Mouse (Mus musculus) embryonic facial prominence, embryonic 15.5 days (tissue): ENCODE measurements around the gene Olfr1446. TPM values are rescaled to one million over a fixed set of nuclear protein-coding genes. Genes with fewer than 3 reads are reported as not detected.

Experiments used
- ATAC-seq: fragments of 200-750 bp; cut with Nextera tagmentation; 2 replicates; pipeline ENCODE4 v1.8.0; 2017; ENCODE audit warnings: low read depth, moderate TSS enrichment; ENCODE audit not compliant: insufficient number of reproducible peaks, low FRiP score, low TSS enrichment
- H3K27ac ChIP-seq: fragments of 300-500 bp; sonication (generic); replicated peaks from 2 replicates; pipeline ENCODE4 v1.5.1; 2015; ENCODE audit warnings: mild to moderate bottlenecking, inconsistent platforms
- H3K27me3 ChIP-seq: fragments of 300-500 bp; sonication (generic); 2 replicates; pipeline ENCODE4 v1.6.1; 2015; ENCODE audit warnings: inconsistent platforms
- H3K36me3 ChIP-seq: fragments of 300-500 bp; sonication (generic); 2 replicates; pipeline ENCODE4 v1.6.1; 2015; ENCODE audit warnings: mild to moderate bottlenecking, inconsistent platforms
- H3K4me1 ChIP-seq: fragments of 300-500 bp; sonication (generic); 2 replicates; pipeline ENCODE4 v1.6.1; 2015; ENCODE audit warnings: inconsistent platforms
- H3K4me2 ChIP-seq: fragments of 300-500 bp; sonication (generic); replicated peaks from 2 replicates; pipeline ENCODE4 v1.6.1; 2015; ENCODE audit warnings: mild to moderate bottlenecking, inconsistent platforms
- H3K4me3 ChIP-seq: fragments of 300-500 bp; sonication (generic); replicated peaks from 2 replicates; pipeline ENCODE4 v1.5.1; 2015; ENCODE audit warnings: mild to moderate bottlenecking, inconsistent platforms
- H3K9ac ChIP-seq: fragments of 300-500 bp; sonication (generic); 2 replicates; pipeline ENCODE4 v1.6.1; 2015; ENCODE audit warnings: inconsistent platforms
- H3K9me3 ChIP-seq: fragments of 300-500 bp; sonication (generic); replicated peaks from 2 replicates; pipeline ENCODE4 v1.6.1; 2016; ENCODE audit warnings: inconsistent platforms
- WGBS: fragments of 180-500 bp; shearing (Covaris S2); methylation state at CpG from one replicate; pipeline ENCODE4 v1.1.7; 2015; 5-methylcytosine and 5-hydroxymethylcytosine counted together
- polyA plus RNA-seq: library from polyadenylated mRNA; unstranded; fragments of >200 nt; fragmentation: Nextera tagmentation; extraction: Ambion mirVana; gene quantifications from 2 replicates; pipeline ENCODE4 v1.2.1, GENCODE M21; 2015

The Olfr1446 gene
- 0.11 and 0.23 TPM in 2 replicates for polyA plus RNA-seq

- ATAC-seq: no peak
- no peak within 1 kb of the TSS for H3K4me2 ChIP-seq
- H3K4me1 ChIP-seq: no peaks in the 10 kb centered on the region
- H3K27me3 ChIP-seq: no peaks in the 10 kb centered on the region
- 85% methylated on average over 1 of the region's 1 CpGs for WGBS
- no peak within 1 kb of the TSS for H3K27ac ChIP-seq
- no peaks in the 10 kb centered on the region for H3K36me3 ChIP-seq
- no peak within 1 kb of the TSS for H3K4me3 ChIP-seq
- no peak within 1 kb of the TSS for H3K9ac ChIP-seq
- no peaks in the 10 kb centered on the region for H3K9me3 ChIP-seq
These were observed at the start of gene Olfr1446 for GRCm38 (mm10) chr19:12893424-12893823. TSS of gene Olfr1446 (minus strand) at chr19:12893524.

GRCm38 (mm10) chr19:12930540-12930939, 37.2 kb upstream of the Olfr1446 start, which contains the start of gene Olfr1449:
TSS of gene Olfr1449 (plus strand) at chr19:12930840.
- no peaks in the 10 kb centered on the region; the same call in 1 of the 2 replicates for H3K9me3 ChIP-seq
- H3K9ac ChIP-seq: no peak within 1 kb of the TSS
- H3K36me3 ChIP-seq: no peaks in the 10 kb centered on the region
- H3K27ac ChIP-seq: no peak within 1 kb of the TSS
- H3K4me2 ChIP-seq: no peak within 1 kb of the TSS
- no peaks in the 10 kb centered on the region for H3K4me1 ChIP-seq
- no peak for ATAC-seq
- no peaks in the 10 kb centered on the region for H3K27me3 ChIP-seq
- no peak within 1 kb of the TSS for H3K4me3 ChIP-seq

GRCm38 (mm10) chr19:12924319-12924718, 31.0 kb upstream of the Olfr1446 start, which contains the start of gene Olfr1448:
TSS of gene Olfr1448 (minus strand) at chr19:12924419.
- WGBS: 72% methylated on average over 1 of the region's 1 CpGs
- no peak within 1 kb of the TSS for H3K9ac ChIP-seq

GRCm38 (mm10) chr19:12903643-12904042, 10.3 kb upstream of the Olfr1446 start, which contains the start of gene Olfr1447:
TSS of gene Olfr1447 (minus strand) at chr19:12903743.
- WGBS: 90% methylated on average over 1 of the region's 1 CpGs
- Histone ChIP-seq H3K4me1 (no peaks in the 10 kb centered on the region), H3K9me3 (0 out of 2 replicates have a peak, but pooled peaks cover under 1% of the 10 kb centered on the region), H3K4me2 (no peak within 1 kb of the TSS), H3K27ac (no peak within 1 kb of the TSS), H3K27me3 (no peaks in the 10 kb centered on the region), H3K4me3 (no peak within 1 kb of the TSS), H3K9ac (no peak within 1 kb of the TSS), H3K36me3 (no peaks in the 10 kb centered on the region)
- no peak for ATAC-seq

More at GRCm38 (mm10) chr19:12924319-12924718, 31.0 kb upstream of the Olfr1446 start, which contains the start of gene Olfr1448:
- ATAC-seq: no peak
- H3K4me2 ChIP-seq: no peak within 1 kb of the TSS
- H3K27ac ChIP-seq: no peak within 1 kb of the TSS
- H3K9me3 ChIP-seq: no peaks in the 10 kb centered on the region
- no peaks in the 10 kb centered on the region for H3K4me1 ChIP-seq
- no peak within 1 kb of the TSS for H3K4me3 ChIP-seq
- no peaks in the 10 kb centered on the region for H3K36me3 ChIP-seq
- H3K27me3 ChIP-seq: no peaks in the 10 kb centered on the region

GRCm38 (mm10) chr19:12883555-12883954, 9.8 kb downstream of the Olfr1446 start, which contains the start of gene Olfr1445:
TSS of gene Olfr1445 (plus strand) at chr19:12883855.
- Histone ChIP-seq H3K9ac (no peak within 1 kb of the TSS), H3K27ac (no peak within 1 kb of the TSS), H3K4me2 (no peak within 1 kb of the TSS), H3K36me3 (no peaks in the 10 kb centered on the region), H3K9me3 (no peaks in the 10 kb centered on the region), H3K4me3 (no peak within 1 kb of the TSS), H3K4me1 (no peaks in the 10 kb centered on the region), H3K27me3 (no peaks in the 10 kb centered on the region)
- ATAC-seq: no peak
- 82% methylated on average over 2 of the region's 2 CpGs for WGBS

- ATAC-seq: no peak
- WGBS: 61% methylated on average over 1 of the region's 1 CpGs
- no peaks in the 10 kb centered on the region for H3K36me3 ChIP-seq
These were observed 36.3 kb downstream of the Olfr1446 start, which contains the start of gene Olfr1444 for GRCm38 (mm10) chr19:12856983-12857382. TSS of gene Olfr1444 (plus strand) at chr19:12857283.

GRCm38 (mm10) chr19:12846382-12846781, 46.9 kb downstream of the Olfr1446 start, which contains the start of gene Gm5244:
TSS of gene Gm5244 (plus strand) at chr19:12846682.
- Histone ChIP-seq H3K4me2 (no peak within 1 kb of the TSS), H3K4me3 (no peak within 1 kb of the TSS), H3K27ac (no peak within 1 kb of the TSS), H3K4me1 (no peaks in the 10 kb centered on the region), H3K27me3 (no peaks in the 10 kb centered on the region), H3K9me3 (no peaks in the 10 kb centered on the region), H3K9ac (no peak within 1 kb of the TSS), H3K36me3 (no peaks in the 10 kb centered on the region)
- no peak for ATAC-seq

More at GRCm38 (mm10) chr19:12856983-12857382, 36.3 kb downstream of the Olfr1446 start, which contains the start of gene Olfr1444:
- no peak within 1 kb of the TSS for H3K4me2 ChIP-seq
- H3K4me1 ChIP-seq: no peaks in the 10 kb centered on the region
- H3K9me3 ChIP-seq: no peaks in the 10 kb centered on the region
- H3K27me3 ChIP-seq: no peaks in the 10 kb centered on the region
- H3K27ac ChIP-seq: no peak within 1 kb of the TSS
- no peak within 1 kb of the TSS for H3K4me3 ChIP-seq
- H3K9ac ChIP-seq: no peak within 1 kb of the TSS

GRCm38 (mm10) chr19:12838507-12838906, 54.8 kb downstream of the Olfr1446 start:
- H3K27me3 ChIP-seq: no peaks in the 10 kb centered on the region
- H3K4me2 ChIP-seq: no peak overlapping the region
- H3K36me3 ChIP-seq: no peaks in the 10 kb centered on the region
- no peak overlapping the region for H3K9ac ChIP-seq
- H3K27ac ChIP-seq: no peak overlapping the region
- 82% methylated on average over 1 of the region's 1 CpGs for WGBS
- no peak for ATAC-seq
- H3K4me3 ChIP-seq: no peak overlapping the region
- H3K4me1 ChIP-seq: no peaks in the 10 kb centered on the region
- no peaks in the 10 kb centered on the region for H3K9me3 ChIP-seq

Other genes with a start within 250 kb of the Olfr1446 start
- gene Olfr1442, start 223.1 kb downstream of the Olfr1446 start, polyA plus RNA-seq: not detected in 2 replicates
- not detected in 2 replicates for gene Olfr1443, start 215.4 kb downstream of the Olfr1446 start, polyA plus RNA-seq
- gene Keg1, start 197.7 kb downstream of the Olfr1446 start, polyA plus RNA-seq: not detected in 2 replicates
- gene Cntf, start 127.9 kb downstream of the Olfr1446 start, polyA plus RNA-seq: 1.3 and 1.4 TPM in 2 replicates
- 14.3 and 15.0 TPM in 2 replicates for gene Zfp91, start 97.4 kb downstream of the Olfr1446 start, polyA plus RNA-seq
- gene Lpxn, start 97.3 kb downstream of the Olfr1446 start, polyA plus RNA-seq: 5.2 and 5.3 TPM in 2 replicates
- gene Gm5244, start 46.8 kb downstream of the Olfr1446 start, polyA plus RNA-seq: not detected in 2 replicates
- not detected in 2 replicates for gene Olfr1444, start 36.2 kb downstream of the Olfr1446 start, polyA plus RNA-seq
- gene Olfr1445, start 9.7 kb downstream of the Olfr1446 start, polyA plus RNA-seq: not detected in 2 replicates
- gene Olfr1447, start 10.2 kb upstream of the Olfr1446 start, polyA plus RNA-seq: 0.07 TPM in 1 of 2 replicates, not detected in the other
- gene Olfr1448, start 30.9 kb upstream of the Olfr1446 start, polyA plus RNA-seq: 0.09 TPM in 1 of 2 replicates, not detected in the other
- not detected in 2 replicates for gene Olfr1449, start 37.3 kb upstream of the Olfr1446 start, polyA plus RNA-seq
- gene Olfr1450, start 56.7 kb upstream of the Olfr1446 start, polyA plus RNA-seq: not detected in 2 replicates
- gene Olfr1451, start 101.5 kb upstream of the Olfr1446 start, polyA plus RNA-seq: not detected in 2 replicates
- gene Olfr1453, start 134.8 kb upstream of the Olfr1446 start, polyA plus RNA-seq: not detected in 2 replicates
- gene Olfr1454, start 167.1 kb upstream of the Olfr1446 start, polyA plus RNA-seq: not detected in 2 replicates
- not detected in 2 replicates for gene Olfr1457, start 204.4 kb upstream of the Olfr1446 start, polyA plus RNA-seq
- gene Olfr1458, start 213.3 kb upstream of the Olfr1446 start, polyA plus RNA-seq: not detected in 2 replicates